Mouse (Mus musculus) ovary, postnatal 14 days (tissue): ENCODE measurements around the gene Dnajc4.
A peak's percentile ranks its signal among the peaks of the same experiment; 100 is the strongest.
"Not testable (repeated sequence)": the region's sequence is repeated elsewhere in the genome, so short reads cannot be mapped to it uniquely, and the experiment has no call there.

Experiments used
- DNase-seq: peaks from one replicate; pipeline ENCODE4 v3.0.0; 2022; ENCODE audit warnings: low spot score

Gene Dnajc4

GRCm38 (mm10) chr19:6995255-6995991, 3.1 kb upstream of the Dnajc4 start:
- no peak for DNase-seq

GRCm38 (mm10) chr19:6994489-6994888, 2.1 kb upstream of the Dnajc4 start:
- DNase-seq, result no peak

GRCm38 (mm10) chr19:6994002-6994401, 1.6 kb upstream of the Dnajc4 start:
- no peak for DNase-seq

- DNase-seq, result no peak
Measured at GRCm38 (mm10) chr19:6993011-6993770, 819 bp upstream of the Dnajc4 start.

- DNase-seq, result not testable (repeated sequence)
Measured at GRCm38 (mm10) chr19:6991166-6991565, 1.2 kb downstream of the Dnajc4 start.

GRCm38 (mm10) chr19:6990712-6991111, 1.7 kb downstream of the Dnajc4 start:
- DNase-seq, result no peak

- DNase-seq, result no peak
Measured at GRCm38 (mm10) chr19:6989251-6989650, 3.1 kb downstream of the Dnajc4 start.

GRCm38 (mm10) chr19:6987904-6988285, 4.5 kb downstream of the Dnajc4 start:
- no peak for DNase-seq

GRCm38 (mm10) chr19:6987061-6987903, 5.1 kb downstream of the Dnajc4 start, which contains the start of gene Vegfb:
TSS of gene Vegfb (minus strand) at chr19:6987651.
- no peak for DNase-seq

GRCm38 (mm10) chr19:6985951-6986708, 6.2 kb downstream of the Dnajc4 start:
- DNase-seq, result no peak

- DNase-seq, result no peak
Measured at GRCm38 (mm10) chr19:6985300-6985699, 7.1 kb downstream of the Dnajc4 start.

GRCm38 (mm10) chr19:6983621-6984020, 8.8 kb downstream of the Dnajc4 start:
- DNase-seq, result no peak

- DNase-seq, result no peak
Measured at GRCm38 (mm10) chr19:6981465-6981864, 10.9 kb downstream of the Dnajc4 start.

GRCm38 (mm10) chr19:6980381-6981093, 11.8 kb downstream of the Dnajc4 start, which contains the start of gene Fkbp2:
TSS of gene Fkbp2 (minus strand) at chr19:6980501.
- DNase-seq, result peak; percentile 97

GRCm38 (mm10) chr19:6979486-6980380, 12.6 kb downstream of the Dnajc4 start:
- DNase-seq, result peak; percentile 99

GRCm38 (mm10) chr19:6979001-6979479, 13.3 kb downstream of the Dnajc4 start:
- DNase-seq, result no peak

- no peak for DNase-seq
Measured at GRCm38 (mm10) chr19:6978639-6978974, 13.8 kb downstream of the Dnajc4 start.

- DNase-seq, result no peak
Measured at GRCm38 (mm10) chr19:6977759-6978638, 14.4 kb downstream of the Dnajc4 start.
